Mouse (Mus musculus): ENCODE data around the gene Atg101. TPM values are rescaled to one million over a fixed set of nuclear protein-coding genes. Genes with fewer than 3 reads are reported as not detected.

Atg101 gene
- polyA plus RNA-seq, 1 experiment from 2014 or later: 64.7 TPM

DNA sequence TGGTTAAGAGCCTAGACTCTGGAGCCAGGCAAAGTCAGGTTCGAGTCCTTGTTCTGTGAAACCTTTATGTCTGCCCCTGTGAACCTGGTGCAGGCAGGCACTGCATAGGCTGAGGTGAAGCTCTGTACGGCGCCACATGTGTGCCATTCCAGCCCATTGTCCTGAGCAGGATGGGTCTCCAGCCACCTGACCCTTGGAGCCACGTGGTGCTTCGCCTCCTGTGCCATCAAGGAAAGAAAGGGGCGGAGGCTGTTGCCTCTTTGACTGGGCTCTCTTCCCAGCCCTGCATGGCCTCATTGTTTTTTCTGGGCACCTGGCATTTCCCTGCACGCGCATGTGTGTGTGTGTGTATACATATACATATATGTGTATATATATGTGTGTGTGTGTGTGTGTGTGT is 44.3 kb upstream of the Atg101 start:
- Histone ChIP-seq H3K4me3 (ENCODE audit: low read depth, low read length) (no peak overlapping the region), H3K9ac (no peak overlapping the region), H3K4me1 (ENCODE audit: insufficient read depth) (no peaks in the 10 kb centered on the region; the same call in 1 of the 2 replicates), H3K36me3 (ENCODE audit: insufficient read depth) (no peaks in the 10 kb centered on the region), H3K4me2 (no peak overlapping the region), H3K27ac (ENCODE audit: low read depth) (no peak overlapping the region), H3K27me3 (ENCODE audit: insufficient read depth, low read length) (0 out of 2 replicates have a peak, but pooled peaks cover 3% of the 10 kb centered on the region), H3K9me3 (ENCODE audit: low read depth, low read length) (no peaks in the 10 kb centered on the region)
- DNase-seq: no peak
- no peak for TF ChIP-seq CTCF (IDR thresholded peaks at IDR 0.05; ENCODE audit: low read depth)
- 59% methylated on average over 8 of the region's 8 CpGs for WGBS
- no peak for ATAC-seq (ENCODE audit: insufficient read depth)

DNA sequence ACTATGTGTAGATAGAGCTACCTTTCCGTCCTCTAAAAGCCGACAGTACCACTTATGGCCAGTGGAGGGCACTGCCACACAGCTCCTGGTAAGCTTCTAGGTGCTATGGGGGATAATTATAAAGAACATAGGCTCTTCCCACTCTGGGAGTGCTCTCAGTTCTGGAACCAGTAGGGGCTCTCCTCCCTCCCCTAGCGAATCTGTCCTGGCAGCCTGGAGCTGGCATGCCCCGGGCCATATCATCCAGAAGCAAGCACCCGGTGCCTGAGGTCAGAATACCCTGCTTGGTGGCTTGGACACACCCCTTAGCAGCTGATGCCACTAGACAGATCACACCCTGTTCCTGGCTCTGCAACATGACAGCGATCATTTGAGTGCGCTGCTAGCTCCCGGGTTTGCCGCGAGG is 43.3 kb upstream of the Atg101 start:
- Histone ChIP-seq H3K4me2 (peak overlapping the region; percentile 53), H3K27ac (ENCODE audit: low read depth) (peak overlapping the region; percentile 13; the same call in 1 of the 2 replicates), H3K27me3 (ENCODE audit: insufficient read depth, low read length) (0 out of 2 replicates have a peak, but pooled peaks cover 3% of the 10 kb centered on the region), H3K9ac (peak overlapping the region; percentile 21; the same call in 1 of the 2 replicates), H3K4me3 (ENCODE audit: low read depth, low read length) (peak overlapping the region; percentile 15; the same call in 1 of the 2 replicates), H3K36me3 (ENCODE audit: insufficient read depth) (no peaks in the 10 kb centered on the region), H3K4me1 (ENCODE audit: insufficient read depth) (no peaks in the 10 kb centered on the region), H3K9me3 (ENCODE audit: low read depth, low read length) (no peaks in the 10 kb centered on the region)
- 2% methylated on average over 10 of the region's 10 CpGs for WGBS
- DNase-seq (peak; percentile 96), ATAC-seq (ENCODE audit: insufficient read depth) (peak; percentile 75)
- peak; percentile 95 for TF ChIP-seq CTCF (IDR thresholded peaks at IDR 0.05; ENCODE audit: low read depth)

DNA sequence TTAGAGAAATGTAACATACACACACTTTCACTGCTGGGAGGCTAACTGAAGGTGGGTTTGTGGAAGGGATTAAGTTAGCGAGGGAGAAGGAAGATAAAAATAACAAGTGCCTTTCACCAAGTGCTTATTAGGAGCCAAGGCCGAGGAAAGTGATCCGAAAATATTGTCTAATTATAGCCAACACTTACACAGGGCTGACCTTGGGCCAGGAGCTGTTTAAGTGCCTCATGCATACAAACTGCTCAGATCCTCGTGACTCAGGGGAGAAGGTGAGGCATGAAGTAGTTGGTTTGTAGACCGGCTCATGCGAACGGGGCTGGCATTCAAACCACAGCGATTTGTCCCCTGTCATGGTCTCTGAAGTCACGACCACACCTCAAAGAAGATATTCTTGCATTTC is 42.8 kb upstream of the Atg101 start:
- Histone ChIP-seq H3K27ac (ENCODE audit: low read depth) (peak overlapping the region; percentile 13; the same call in 1 of the 2 replicates), H3K36me3 (ENCODE audit: insufficient read depth) (no peaks in the 10 kb centered on the region), H3K4me3 (ENCODE audit: low read depth, low read length) (0 out of 2 replicates have a peak overlapping the region, but pooled peaks have one; percentile 15), H3K4me1 (ENCODE audit: insufficient read depth) (no peaks in the 10 kb centered on the region), H3K27me3 (ENCODE audit: insufficient read depth, low read length) (0 out of 2 replicates have a peak, but pooled peaks cover 3% of the 10 kb centered on the region), H3K9ac (peak overlapping the region; percentile 21; the same call in 1 of the 2 replicates), H3K9me3 (ENCODE audit: low read depth, low read length) (no peaks in the 10 kb centered on the region), H3K4me2 (peak overlapping the region; percentile 53)
- ATAC-seq (ENCODE audit: insufficient read depth) (no peak), DNase-seq (no peak)
- 42% methylated on average over 9 of the region's 9 CpGs for WGBS
- no peak for TF ChIP-seq CTCF (IDR thresholded peaks at IDR 0.05; ENCODE audit: low read depth)

DNA sequence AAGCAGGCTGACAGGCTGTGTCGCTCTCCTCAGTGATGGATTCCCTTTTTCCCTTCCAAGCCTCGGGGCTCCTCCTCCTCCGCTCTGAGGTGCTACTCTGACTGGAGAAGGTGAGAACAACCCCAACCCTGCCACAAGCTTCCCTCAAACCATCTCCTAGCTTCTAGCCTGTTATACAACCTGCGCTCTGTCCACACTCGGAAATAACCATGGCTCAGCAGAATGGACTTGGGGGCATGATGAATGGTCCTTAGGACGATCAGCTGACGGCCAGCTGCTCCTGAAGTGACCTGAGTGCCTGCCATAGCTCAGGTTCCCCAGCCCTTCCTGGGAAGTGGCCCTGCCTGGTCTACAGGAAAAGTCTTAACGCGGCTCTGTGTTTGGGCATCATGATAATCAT is 42.2 kb upstream of the Atg101 start:
- Histone ChIP-seq H3K36me3 (ENCODE audit: insufficient read depth) (no peaks in the 10 kb centered on the region), H3K4me2 (no peak overlapping the region), H3K4me3 (ENCODE audit: low read depth, low read length) (no peak overlapping the region), H3K9me3 (ENCODE audit: low read depth, low read length) (no peaks in the 10 kb centered on the region), H3K9ac (no peak overlapping the region), H3K27me3 (ENCODE audit: insufficient read depth, low read length) (0 out of 2 replicates have a peak, but pooled peaks cover 3% of the 10 kb centered on the region), H3K27ac (ENCODE audit: low read depth) (peak overlapping the region; percentile 13; the same call in 1 of the 2 replicates), H3K4me1 (ENCODE audit: insufficient read depth) (no peaks in the 10 kb centered on the region; the same call in 1 of the 2 replicates)
- ATAC-seq (ENCODE audit: insufficient read depth) (no peak), DNase-seq (no peak)
- TF ChIP-seq CTCF (IDR thresholded peaks at IDR 0.05; ENCODE audit: low read depth): no peak
- WGBS: 53% methylated on average over 9 of the region's 9 CpGs

DNA sequence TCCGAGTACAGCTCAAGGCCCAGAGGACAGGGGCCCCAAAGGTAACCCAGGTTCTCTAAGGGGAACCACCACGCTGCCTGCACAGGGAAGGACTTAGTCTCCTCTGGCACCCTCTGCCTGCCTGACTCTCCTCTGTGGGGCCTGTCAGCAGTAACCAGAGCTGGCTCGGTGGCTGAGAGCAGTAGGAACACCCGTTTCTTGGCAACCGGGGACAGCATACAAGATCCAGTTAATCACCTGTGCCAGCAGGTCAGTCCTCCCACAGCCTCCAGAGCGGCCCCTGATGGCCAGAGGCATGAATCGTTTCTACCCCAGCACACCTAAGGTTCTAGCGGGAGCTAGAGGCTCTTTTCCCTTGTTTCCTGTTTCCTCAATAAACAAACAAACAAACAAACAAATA is 41.4 kb upstream of the Atg101 start:
- Histone ChIP-seq H3K9ac (no peak overlapping the region), H3K4me1 (ENCODE audit: insufficient read depth) (peaks cover 3% of the 10 kb centered on the region), H3K9me3 (ENCODE audit: low read depth, low read length) (no peaks in the 10 kb centered on the region), H3K27ac (ENCODE audit: low read depth) (no peak overlapping the region), H3K4me2 (no peak overlapping the region), H3K36me3 (ENCODE audit: insufficient read depth) (no peaks in the 10 kb centered on the region), H3K4me3 (ENCODE audit: low read depth, low read length) (no peak overlapping the region), H3K27me3 (ENCODE audit: insufficient read depth, low read length) (0 out of 2 replicates have a peak, but pooled peaks cover 3% of the 10 kb centered on the region)
- DNase-seq (peak; percentile 67), ATAC-seq (ENCODE audit: insufficient read depth) (no peak)
- 14% methylated on average over 8 of the region's 8 CpGs for WGBS
- peak; percentile 41 for TF ChIP-seq CTCF (IDR thresholded peaks at IDR 0.05; ENCODE audit: low read depth)

DNA sequence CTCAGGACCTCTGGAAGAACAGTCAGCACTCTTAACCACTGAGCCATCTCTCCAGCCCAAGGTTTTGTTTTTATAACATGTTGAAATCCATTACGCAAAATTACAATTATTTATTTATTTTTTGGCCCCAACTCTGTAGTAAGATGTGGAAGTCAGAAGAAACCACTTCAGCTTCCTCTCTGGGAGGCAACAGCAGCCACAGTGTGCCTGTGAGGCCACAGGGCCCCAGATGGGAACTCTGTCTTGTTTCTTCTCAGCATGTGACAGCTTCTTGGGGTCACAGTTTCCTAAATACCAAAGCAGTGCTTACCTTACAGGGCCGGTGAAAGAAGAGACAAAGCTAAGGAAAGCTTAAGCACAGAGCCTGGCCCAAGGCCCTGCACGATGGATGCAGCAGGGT is 40.1 kb upstream of the Atg101 start:
- H3K27ac ChIP-seq (ENCODE audit: low read depth): no peak overlapping the region
- DNase-seq: no peak
- H3K36me3 ChIP-seq (ENCODE audit: insufficient read depth): no peaks in the 10 kb centered on the region
- no peak overlapping the region for H3K4me3 ChIP-seq (ENCODE audit: low read depth, low read length)
- no peak overlapping the region for H3K9ac ChIP-seq
- H3K4me1 ChIP-seq (ENCODE audit: insufficient read depth): peaks cover 12% of the 10 kb centered on the region
- no peak for TF ChIP-seq CTCF (IDR thresholded peaks at IDR 0.05; ENCODE audit: low read depth)
- H3K9me3 ChIP-seq (ENCODE audit: low read depth, low read length): no peaks in the 10 kb centered on the region
- no peak overlapping the region for H3K4me2 ChIP-seq
- 72% methylated on average over 3 of the region's 3 CpGs for WGBS
- H3K27me3 ChIP-seq (ENCODE audit: insufficient read depth, low read length): no peaks in the 10 kb centered on the region
- no peak for ATAC-seq (ENCODE audit: insufficient read depth)

DNA sequence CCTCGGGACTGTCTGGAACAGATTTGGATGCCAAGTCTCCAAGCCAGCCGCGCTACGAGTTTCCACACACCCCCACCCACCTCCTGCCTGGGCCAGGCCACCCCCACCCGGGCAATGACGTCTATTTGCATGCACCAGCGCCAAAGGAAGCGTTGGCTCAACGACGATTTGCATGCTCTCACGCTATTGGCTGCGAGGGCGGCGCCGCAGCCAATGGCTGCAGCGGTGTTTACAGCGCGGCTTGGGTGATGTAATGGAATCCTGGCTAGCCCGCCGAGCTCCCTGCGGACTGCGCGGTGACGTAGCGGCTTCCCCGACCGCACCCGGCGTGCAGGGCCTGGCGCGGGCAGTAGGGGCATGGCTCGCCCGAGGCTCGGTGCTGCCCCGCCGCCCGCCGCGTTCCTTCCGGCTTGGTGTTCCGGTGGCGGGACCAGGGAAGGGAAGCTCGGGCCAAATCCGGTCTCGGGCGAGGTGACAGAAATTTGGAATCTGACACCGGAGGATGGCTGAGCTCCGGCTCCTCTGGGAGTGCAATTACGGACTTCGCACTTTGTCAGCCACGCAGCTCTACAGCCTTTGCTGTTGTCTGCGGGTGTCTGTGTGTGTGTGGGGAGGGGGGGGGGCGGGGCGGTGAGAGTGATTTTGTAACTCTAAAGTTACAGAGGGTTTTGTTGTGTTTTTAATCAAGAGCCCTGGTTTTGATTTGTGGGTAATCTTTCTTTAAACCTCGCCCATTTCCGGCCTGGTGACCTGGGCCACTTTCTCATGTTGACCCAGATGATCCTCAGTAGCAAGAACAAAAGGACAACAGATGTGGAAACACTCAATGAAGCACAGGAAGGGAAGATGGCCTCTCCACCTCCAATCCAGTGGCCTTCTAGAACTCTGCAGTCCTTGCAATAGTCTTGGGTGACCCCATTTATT is 37.6 kb upstream of the Atg101 start:
- WGBS: 1% methylated on average over 56 of the region's 56 CpGs

More for the DNA sequence above, 37.6 kb upstream of the Atg101 start:
- Histone ChIP-seq H3K9ac (peak overlapping the region; percentile 54), H3K4me2 (peak overlapping the region; percentile 64), H3K4me1 (ENCODE audit: insufficient read depth) (peaks cover 12% of the 10 kb centered on the region), H3K27me3 (ENCODE audit: insufficient read depth, low read length) (no peaks in the 10 kb centered on the region), H3K4me3 (ENCODE audit: low read depth, low read length) (peak overlapping the region; percentile 32), H3K36me3 (ENCODE audit: insufficient read depth) (no peaks in the 10 kb centered on the region), H3K27ac (ENCODE audit: low read depth) (peak overlapping the region; percentile 89), H3K9me3 (ENCODE audit: low read depth, low read length) (no peaks in the 10 kb centered on the region)
- DNase-seq: peak; percentile 99
- ATAC-seq (ENCODE audit: insufficient read depth): peak; percentile 98
- peak; percentile 42; the same call in 1 of the 2 replicates for TF ChIP-seq CTCF (IDR thresholded peaks at IDR 0.05; ENCODE audit: low read depth)
